Mouse (Mus musculus) adrenal gland, postnatal 25 days (tissue): ENCODE results near the gene Fxyd3. TPM values are rescaled to one million over a fixed set of nuclear protein-coding genes. Genes with fewer than 3 reads are reported as not detected.
A peak's percentile ranks its signal among the peaks of the same experiment; 100 is the strongest.

Experiments
- DNase-seq: peaks from one replicate; pipeline ENCODE4 v3.0.0; 2021; ENCODE audit warnings: mixed read lengths
- long read RNA-seq: library from polyadenylated mRNA; stranded (forward); transcript quantifications from one replicate; pipeline ENCODE4 v2.0.0, GENCODE M21; 2021
- total RNA-seq: library from RNA; stranded (reverse); gene quantifications from 2 replicates; pipeline ENCODE4 v1.2.3, GENCODE M21; 2021

Gene Fxyd3
- 0.73 and 1.9 TPM in 2 replicates for total RNA-seq
- long read RNA-seq, result 0 reads

- no peak for DNase-seq
Measured at GRCm38 (mm10) chr7:31076492-31076891, at the start of gene Fxyd3. Fxyd3 (minus strand) TSS chr7:31076704.

GRCm38 (mm10) chr7:31125116-31125515, 48.6 kb upstream of the Fxyd3 start:
- no peak for DNase-seq

- DNase-seq, result no peak
Measured at GRCm38 (mm10) chr7:31124381-31124780, 47.9 kb upstream of the Fxyd3 start.

GRCm38 (mm10) chr7:31123697-31124096, 47.2 kb upstream of the Fxyd3 start:
- no peak for DNase-seq

GRCm38 (mm10) chr7:31122641-31123631, 46.4 kb upstream of the Fxyd3 start:
- DNase-seq, result no peak

GRCm38 (mm10) chr7:31119556-31119955, 43.1 kb upstream of the Fxyd3 start:
- no peak for DNase-seq

GRCm38 (mm10) chr7:31118486-31118885, 42.0 kb upstream of the Fxyd3 start:
- peak; percentile 45 for DNase-seq

- DNase-seq, result no peak
Measured at GRCm38 (mm10) chr7:31117465-31117864, 41.0 kb upstream of the Fxyd3 start.

- DNase-seq, result no peak
Measured at GRCm38 (mm10) chr7:31116721-31117145, 40.2 kb upstream of the Fxyd3 start.

GRCm38 (mm10) chr7:31115587-31116043, 39.1 kb upstream of the Fxyd3 start:
- peak; percentile 62 for DNase-seq

DNA sequence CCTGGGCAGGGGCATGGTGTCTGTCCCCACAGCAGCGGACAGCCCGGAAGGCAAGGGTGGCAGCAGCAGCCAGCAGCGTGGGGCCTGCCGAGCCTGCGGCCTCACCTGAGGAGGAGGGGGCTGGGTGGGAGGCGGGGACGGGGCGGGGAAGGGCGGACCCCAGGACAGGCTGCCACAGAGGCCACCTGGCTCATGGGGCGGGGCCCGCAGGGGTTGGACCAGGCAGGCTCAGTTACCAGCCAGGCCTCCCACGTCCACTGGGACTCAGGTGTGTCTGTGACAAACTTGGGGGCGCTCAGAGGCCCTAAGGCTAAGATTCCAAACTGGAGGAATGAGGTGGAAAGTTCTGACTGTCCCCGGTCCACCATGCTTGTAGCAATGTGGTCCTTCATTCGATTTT, 38.7 kb upstream of the Fxyd3 start, which contains the start of gene Hpn:
Gene Hpn (minus strand): TSS at position 109 of the 400 bp plus-strand sequence.
- DNase-seq, result no peak

DNA sequence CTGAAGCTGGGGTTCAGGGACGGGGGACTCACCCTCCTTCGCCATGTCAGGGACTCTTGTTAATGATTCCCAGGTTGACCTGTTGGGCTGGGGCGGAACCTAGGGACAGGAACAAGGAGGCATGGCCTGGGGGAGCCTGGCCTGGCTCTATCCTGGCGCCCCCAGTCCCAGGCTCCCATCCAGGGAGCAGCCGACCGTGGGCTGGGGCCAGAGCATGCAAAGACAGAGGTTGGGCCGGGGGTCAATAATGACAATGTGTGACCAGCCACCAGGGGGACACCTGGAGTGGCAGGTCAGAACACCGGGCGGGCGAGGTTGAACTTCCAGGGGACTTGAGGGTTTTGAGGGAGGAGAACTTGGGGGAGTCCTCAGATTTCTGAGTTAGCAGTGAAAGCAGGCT, 38.1 kb upstream of the Fxyd3 start:
- DNase-seq, result no peak

GRCm38 (mm10) chr7:31113800-31114199, 37.3 kb upstream of the Fxyd3 start:
- no peak for DNase-seq

- no peak for DNase-seq
Measured at GRCm38 (mm10) chr7:31112036-31112435, 35.5 kb upstream of the Fxyd3 start.

DNA sequence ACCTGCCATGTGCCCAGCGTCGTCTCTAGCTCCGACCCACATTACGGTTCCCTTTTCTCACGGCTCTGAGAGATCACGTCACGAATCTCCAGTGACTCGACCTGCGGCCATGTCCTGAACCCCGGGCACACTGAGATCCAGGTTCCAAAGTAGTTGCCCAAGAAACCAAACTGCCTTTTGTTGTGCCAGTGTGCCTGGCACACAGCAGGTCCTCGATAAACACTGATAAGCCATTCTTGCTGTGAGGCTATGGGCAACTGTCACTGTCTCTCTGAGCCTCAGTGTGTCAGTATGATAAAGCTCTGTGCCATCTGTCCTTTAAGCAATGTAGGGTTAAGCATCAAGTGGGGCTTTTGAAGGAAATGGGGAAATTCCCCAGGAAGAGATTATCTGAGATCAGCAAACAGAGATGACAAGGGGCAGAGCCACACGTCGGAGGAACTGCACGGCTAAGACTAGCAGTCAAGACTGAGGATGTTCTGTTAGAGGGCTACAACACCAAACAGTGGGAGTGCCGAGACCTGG, 34.4 kb upstream of the Fxyd3 start:
- DNase-seq, result no peak

GRCm38 (mm10) chr7:31109796-31110195, 33.3 kb upstream of the Fxyd3 start:
- no peak for DNase-seq

GRCm38 (mm10) chr7:31109091-31109490, 32.6 kb upstream of the Fxyd3 start:
- peak; percentile 66 for DNase-seq

DNA sequence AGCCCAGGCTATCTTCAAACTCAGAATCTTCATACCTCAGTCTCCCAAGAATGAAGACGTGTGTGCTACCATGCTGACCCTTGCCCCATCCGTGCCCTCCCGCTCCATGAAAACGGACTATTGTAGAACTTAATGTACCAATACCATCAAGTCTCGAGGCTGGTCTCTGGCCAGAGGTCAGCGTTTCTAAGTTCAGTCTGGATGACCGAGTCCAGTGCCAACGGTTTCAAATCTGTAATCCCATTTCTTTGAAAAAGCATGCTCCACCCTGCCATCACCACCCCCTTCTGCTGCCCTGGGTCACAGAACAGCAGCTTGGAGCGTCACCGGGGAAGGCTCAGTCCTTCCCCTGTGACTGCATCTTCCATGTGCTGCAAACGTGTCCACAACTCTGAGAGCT, 31.3 kb upstream of the Fxyd3 start:
- DNase-seq, result no peak

- DNase-seq, result no peak
Measured at GRCm38 (mm10) chr7:31106166-31106565, 29.7 kb upstream of the Fxyd3 start.

GRCm38 (mm10) chr7:31105061-31105768, 28.7 kb upstream of the Fxyd3 start:
- DNase-seq, result peak; percentile 77

GRCm38 (mm10) chr7:31100786-31101185, 24.3 kb upstream of the Fxyd3 start:
- DNase-seq, result peak; percentile 33

- no peak for DNase-seq
Measured at GRCm38 (mm10) chr7:31099612-31099982, 23.1 kb upstream of the Fxyd3 start.
